Mouse (Mus musculus) midbrain, embryonic 10.5 days (tissue): ENCODE measurements around the gene Cnnm4. TPM values are rescaled to one million over a fixed set of nuclear protein-coding genes. Genes with fewer than 3 reads are reported as not detected.

Experiments used
- DNase-seq: peaks from one replicate; pipeline ENCODE4 v3.0.0-alpha.2; 2017; ENCODE audit warnings: low spot score
- H3K27ac ChIP-seq: fragments of 300-500 bp; sonication (generic); replicated peaks from 2 replicates; pipeline ENCODE4 v1.5.1; 2016; ENCODE audit warnings: mild to moderate bottlenecking
- H3K27me3 ChIP-seq: fragments of 300-500 bp; sonication (generic); 2 replicates; pipeline ENCODE4 v1.6.1; 2016; ENCODE audit warnings: low read depth, mild to moderate bottlenecking; ENCODE audit not compliant: poor library complexity, severe bottlenecking
- H3K36me3 ChIP-seq: fragments of 300-500 bp; sonication (generic); 2 replicates; pipeline ENCODE4 v1.6.1; 2016; ENCODE audit warnings: mild to moderate bottlenecking, moderate library complexity
- H3K4me1 ChIP-seq: fragments of 300-500 bp; sonication (generic); 2 replicates; pipeline ENCODE4 v1.6.1; 2016
- H3K4me3 ChIP-seq: fragments of 300-500 bp; sonication (generic); 2 replicates; pipeline ENCODE4 v1.5.1; 2016; ENCODE audit warnings: mild to moderate bottlenecking, moderate library complexity
- H3K9me3 ChIP-seq: fragments of 300-500 bp; sonication (generic); replicated peaks from 2 replicates; pipeline ENCODE4 v1.6.1; 2016; ENCODE audit warnings: mild to moderate bottlenecking
- WGBS: fragments of 180-500 bp; shearing (Covaris S2); methylation state at CpG from one replicate; pipeline ENCODE4 v1.1.7; 2016; 5-methylcytosine and 5-hydroxymethylcytosine counted together
- microRNA-seq: library from miRNA; unstranded; fragments of <30 nt; microRNA quantifications from one replicate; pipeline ENCODE4, GENCODE M21; 2017
- polyA plus RNA-seq: library from polyadenylated mRNA; unstranded; fragments of >200 nt; fragmentation: Nextera tagmentation; extraction: Ambion mirVana; gene quantifications from 2 replicates; pipeline ENCODE4 v1.2.1, GENCODE M21; 2016

Cnnm4 gene
- polyA plus RNA-seq, 1 experiment from 2014 or later = 15.5 TPM

DNA sequence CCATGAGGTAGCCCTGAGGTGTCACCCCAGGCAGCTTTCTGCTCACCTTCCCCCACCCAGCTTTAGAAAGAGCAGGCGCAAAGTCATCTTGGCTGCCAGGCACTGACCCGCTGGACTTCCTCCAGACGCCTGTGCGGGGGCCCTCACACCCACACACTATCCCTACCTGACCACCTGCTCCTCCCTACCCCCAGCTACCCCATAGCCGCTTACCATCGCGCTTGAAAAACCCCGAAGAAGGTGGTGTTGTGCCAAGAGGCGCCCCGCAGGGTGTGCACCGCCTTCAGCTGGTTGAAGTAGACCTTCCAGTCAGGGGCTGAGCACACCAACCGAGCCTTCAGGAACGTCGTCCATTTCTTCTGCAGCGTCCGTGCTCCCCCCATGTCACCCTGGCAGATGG lies 81.1 kb downstream of the Cnnm4 start:
- H3K4me3 ChIP-seq = no peak overlapping the region
- H3K4me1 ChIP-seq = peaks cover 55% of the 10 kb centered on the region
- no peak for DNase-seq
- WGBS = 90% methylated on average over 16 of the region's 16 CpGs
- H3K36me3 ChIP-seq = peaks cover 80% of the 10 kb centered on the region
- no peaks in the 10 kb centered on the region for H3K9me3 ChIP-seq
- no peak overlapping the region for H3K27ac ChIP-seq
- no peaks in the 10 kb centered on the region for H3K27me3 ChIP-seq

DNA sequence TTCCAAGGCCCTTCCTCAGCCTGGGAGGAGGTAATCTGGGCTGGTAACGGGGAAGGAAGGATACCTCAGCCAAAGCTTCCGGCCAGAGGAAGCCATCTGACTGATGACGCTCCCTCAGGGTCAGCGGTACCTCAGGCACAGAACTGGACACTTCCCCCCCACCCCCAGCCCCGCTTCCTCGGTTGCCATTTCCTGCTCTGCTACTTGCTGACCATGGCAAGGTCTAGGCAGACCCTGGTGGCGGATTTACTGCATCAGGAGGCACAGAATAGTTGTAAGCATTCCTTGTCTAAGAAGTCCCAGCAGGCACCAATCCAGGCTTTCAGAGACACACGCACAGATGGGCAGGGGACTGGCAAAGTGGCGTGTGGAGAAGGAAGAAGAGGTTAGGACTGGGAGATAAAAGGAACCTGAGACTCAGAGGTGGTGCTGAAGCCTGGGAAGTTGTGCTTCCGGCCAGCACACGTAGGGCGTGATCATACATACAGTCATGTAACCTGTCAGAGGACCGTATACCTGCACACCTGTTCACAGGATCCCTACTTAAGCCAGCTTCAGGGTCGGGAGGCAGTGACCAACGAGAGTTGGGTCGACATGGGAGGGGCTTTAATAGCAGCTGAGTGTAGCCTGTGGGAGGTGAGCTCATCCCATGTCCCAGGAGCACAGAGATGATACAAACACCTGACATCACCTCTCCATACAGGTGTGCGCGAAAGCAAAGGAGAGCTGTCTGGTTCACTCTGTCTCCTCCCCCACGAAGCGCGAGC lies 83.4 kb downstream of the Cnnm4 start:
- H3K36me3 ChIP-seq = peaks cover 61% of the 10 kb centered on the region
- WGBS = 77% methylated on average over 21 of the region's 21 CpGs

GRCm38 (mm10) chr1:36555798-36556395 lies 84.5 kb downstream of the Cnnm4 start:
- Histone ChIP-seq H3K4me1 (peaks cover 48% of the 10 kb centered on the region), H3K4me3 (peak overlapping the region; percentile 94), H3K27me3 (peaks cover 17% of the 10 kb centered on the region), H3K36me3 (peaks cover 50% of the 10 kb centered on the region), H3K27ac (peak overlapping the region; percentile 100), H3K9me3 (no peaks in the 10 kb centered on the region)
- peak; percentile 51 for DNase-seq
- WGBS = 10% methylated on average over 8 of the region's 8 CpGs

More for the DNA sequence above, 83.4 kb downstream of the Cnnm4 start:
- peaks cover 50% of the 10 kb centered on the region for H3K4me1 ChIP-seq
- H3K27me3 ChIP-seq = peaks cover 11% of the 10 kb centered on the region
- H3K27ac ChIP-seq = peak overlapping the region; percentile 100
- no peaks in the 10 kb centered on the region for H3K9me3 ChIP-seq
- peak overlapping the region; percentile 94 for H3K4me3 ChIP-seq
- DNase-seq = no peak

- peaks cover 46% of the 10 kb centered on the region for H3K4me1 ChIP-seq
- H3K27me3 ChIP-seq = peaks cover 17% of the 10 kb centered on the region
- H3K36me3 ChIP-seq = peaks cover 41% of the 10 kb centered on the region
- H3K9me3 ChIP-seq = no peaks in the 10 kb centered on the region
- H3K27ac ChIP-seq = peak overlapping the region; percentile 100
- peak; percentile 96 for DNase-seq
- WGBS = under 1% methylated on average over 52 of the region's 52 CpGs
- peak overlapping the region; percentile 94 for H3K4me3 ChIP-seq
Measured at GRCm38 (mm10) chr1:36556553-36557456, 85.4 kb downstream of the Cnnm4 start.

GRCm38 (mm10) chr1:36557457-36558011 lies 86.1 kb downstream of the Cnnm4 start:
- DNase-seq = peak; percentile 81
- H3K9me3 ChIP-seq = no peaks in the 10 kb centered on the region
- peak overlapping the region; percentile 94 for H3K4me3 ChIP-seq
- peak overlapping the region; percentile 100 for H3K27ac ChIP-seq
- peaks cover 33% of the 10 kb centered on the region for H3K36me3 ChIP-seq
- peaks cover 48% of the 10 kb centered on the region for H3K4me1 ChIP-seq
- peaks cover 17% of the 10 kb centered on the region for H3K27me3 ChIP-seq
- under 1% methylated on average over 48 of the region's 48 CpGs for WGBS

Small RNAs within 50 kb of the gene (microRNA-seq; reads per million reads assigned to microRNA genes)
- gene Gm47280 = not detected

Other genes with a start within 250 kb of the Cnnm4 start
- gene Uggt1, start 226.9 kb upstream of the Cnnm4 start, polyA plus RNA-seq = 52.5 and 56.9 TPM in 2 replicates
- gene Neurl3, start 196.9 kb upstream of the Cnnm4 start, polyA plus RNA-seq = 0.27 and 0.37 TPM in 2 replicates
- 3.4 and 4.0 TPM in 2 replicates for gene Arid5a, start 163.9 kb upstream of the Cnnm4 start, polyA plus RNA-seq
- gene Kansl3, start 102.4 kb upstream of the Cnnm4 start, polyA plus RNA-seq = 49.7 and 53.6 TPM in 2 replicates
- gene Fer1l5, start 99.3 kb upstream of the Cnnm4 start, polyA plus RNA-seq = 1.8 and 1.9 TPM in 2 replicates
- gene Lman2l, start 26.3 kb upstream of the Cnnm4 start, polyA plus RNA-seq = 63.5 and 69.9 TPM in 2 replicates
- gene Cnnm3, start 40.2 kb downstream of the Cnnm4 start, polyA plus RNA-seq = 2.6 and 3.1 TPM in 2 replicates
- 16.3 and 17.4 TPM in 2 replicates for gene Ankrd23, start 65.3 kb downstream of the Cnnm4 start, polyA plus RNA-seq
- gene Gm42417, start 67.8 kb downstream of the Cnnm4 start, polyA plus RNA-seq = 0.69 TPM in 1 of 2 replicates, not detected in the other
- 17.8 and 21.2 TPM in 2 replicates for gene Ankrd39, start 75.8 kb downstream of the Cnnm4 start, polyA plus RNA-seq
- gene Sema4c, start 86.7 kb downstream of the Cnnm4 start, polyA plus RNA-seq = 20.8 and 26.3 TPM in 2 replicates
- gene Fam178b, start 211.6 kb downstream of the Cnnm4 start, polyA plus RNA-seq = 0.33 and 0.50 TPM in 2 replicates
- gene Cox5b, start 219.8 kb downstream of the Cnnm4 start, polyA plus RNA-seq = 531 and 539 TPM in 2 replicates
- 0.10 and 0.24 TPM in 2 replicates for gene 4933424G06Rik, start 238.5 kb downstream of the Cnnm4 start, polyA plus RNA-seq
- 142 and 145 TPM in 2 replicates for gene Actr1b, start 242.8 kb downstream of the Cnnm4 start, polyA plus RNA-seq